9 mouse cellular contexts compared by ENCODE assay signal in the genomic region with DNA sequence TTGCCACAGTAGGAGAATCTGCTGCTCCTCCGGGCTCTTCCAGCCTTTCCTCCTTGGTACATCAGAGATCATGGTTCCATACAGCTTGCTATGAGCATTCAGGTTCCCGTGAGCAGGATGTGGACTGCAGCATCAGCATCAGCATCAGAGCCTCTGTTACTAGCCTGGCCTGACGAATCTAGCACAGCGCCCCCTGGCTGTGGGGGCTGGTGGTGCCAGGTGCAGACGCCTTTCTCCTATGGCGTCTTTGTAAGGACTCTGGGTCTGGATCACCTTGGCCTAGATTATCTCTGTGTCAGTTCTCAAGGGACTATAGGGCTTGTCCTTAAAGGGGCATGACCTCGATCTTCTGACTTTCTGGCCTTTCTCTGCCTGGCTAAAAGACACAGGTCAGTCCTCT.
DNase-seq lines count a peak whose midpoint lies in the region; ATAC-seq and TF ChIP-seq lines count a peak whose summit lies in the region.
"Had no signal": no experiment of that assay in that cellular context is flagged by ENCODE, and none has a peak within 500 bp of the region (broad histone marks: within the 10 kb centered on the region; RNA-seq: fewer than 3 reads in every experiment).

No protein-coding gene starts in this region.

- H3K27me3 ChIP-seq in liver, adult 2 months (ENCODE audit: control insufficient read depth, insufficient read depth, low read length) = no peaks in the 10 kb centered on the region
- H3K27me3 ChIP-seq in hindbrain, embryonic 12.5 days = no peaks in the 10 kb centered on the region

- no peak overlapping the region for H3K27ac ChIP-seq in layer of hippocampus, adult 2 months
- no peak overlapping the region for H3K27ac ChIP-seq in liver, adult 2 months (replicated peaks; ENCODE audit: insufficient read depth, low read depth, low read length)
- H3K27ac ChIP-seq in hindbrain, embryonic 12.5 days = no peak overlapping the region

- TF ChIP-seq POLR2A in brain, embryonic 14.5 days (IDR thresholded peaks at IDR 0.05; ENCODE audit: borderline replicate concordance, extremely low read depth, insufficient read depth, insufficient read length, poor library complexity, severe bottlenecking) = no peak
- no peak for TF ChIP-seq POLR2A in liver, adult 2 months (IDR thresholded peaks at IDR 0.05; ENCODE audit: extremely low read depth, insufficient read depth, low read length)

- H3K9ac ChIP-seq in liver, adult 2 months (ENCODE audit: low read depth, low read length) = no peak overlapping the region
- H3K9ac ChIP-seq in hindbrain, embryonic 12.5 days = no peak overlapping the region

- H3K4me3 ChIP-seq in layer of hippocampus, adult 2 months = no peak overlapping the region
- H3K4me3 ChIP-seq in liver, adult 2 months (ENCODE audit: insufficient read depth, low read depth, low read length) = no peak overlapping the region
- H3K4me3 ChIP-seq in hindbrain, embryonic 12.5 days = no peak overlapping the region
- H3K4me3 ChIP-seq: megakaryocyte, embryonic 14.5 days had no signal

- peak in 1 of 2 experiments; percentile 37 for DNase-seq in layer of hippocampus, adult 2 months (ENCODE audit: low spot score in 2 of 2)
- DNase-seq in layer of hippocampus, adult 9-11 months = no peak
- DNase-seq in NIH3T3 (ENCODE audit: low read depth) = peak; percentile 56
- DNase-seq in brain, embryonic 14.5 days (ENCODE audit: low read depth) = peak; percentile 17
- DNase-seq in forelimb bud, embryonic 11.5 days (ENCODE audit: low read depth, low spot score) = peak; percentile 46
- peak; percentile 38 for DNase-seq in liver, adult 2 months (ENCODE audit: extremely low read depth, low read depth, low spot score)
- peak; percentile 28 for DNase-seq in spleen, adult 12 weeks (ENCODE audit: low spot score)

- H3K36me3 ChIP-seq in liver, adult 2 months (ENCODE audit: control insufficient read depth, insufficient read depth, low read length) = no peaks in the 10 kb centered on the region
- no peaks in the 10 kb centered on the region for H3K36me3 ChIP-seq in hindbrain, embryonic 12.5 days

- TF ChIP-seq CTCF in layer of hippocampus, adult 2 months (conservative IDR thresholded peaks at IDR 0.05) = peak; percentile 87
- TF ChIP-seq CTCF in brain, embryonic 14.5 days (IDR thresholded peaks at IDR 0.05; ENCODE audit: borderline replicate concordance, extremely low read depth, insufficient read depth, insufficient read length) = peak; percentile 64
- peak; percentile 95 for TF ChIP-seq CTCF in liver, adult 2 months (IDR thresholded peaks at IDR 0.05; ENCODE audit: low read depth, low read length)

- no peak overlapping the region for H3K4me2 ChIP-seq in hindbrain, embryonic 12.5 days (replicated peaks)

- ATAC-seq in hindbrain, embryonic 12.5 days (ENCODE audit: low FRiP score) = no peak

- no peaks in the 10 kb centered on the region for H3K4me1 ChIP-seq in liver, adult 2 months (ENCODE audit: control insufficient read depth, insufficient read depth, low read length)
- 0 out of 2 replicates have a peak, but pooled peaks cover 6% of the 10 kb centered on the region for H3K4me1 ChIP-seq in hindbrain, embryonic 12.5 days

- H3K79me2 ChIP-seq in liver, adult 2 months (ENCODE audit: control insufficient read depth, insufficient read depth, low read length) = no peaks in the 10 kb centered on the region

- no peaks in the 10 kb centered on the region for H3K9me3 ChIP-seq in hindbrain, embryonic 12.5 days (replicated peaks)
- H3K9me3 ChIP-seq: megakaryocyte, embryonic 14.5 days had no signal

- WGBS in liver, adult 2 months = 30% methylated on average over 7 of the region's 7 CpGs
- 36% methylated on average over 7 of the region's 7 CpGs for WGBS in hindbrain, embryonic 12.5 days
